Mouse (Mus musculus): ENCODE results near the gene Ankle1.
"Not testable (repeated sequence)": the region's sequence is repeated elsewhere in the genome, so short reads cannot be mapped to it uniquely, and the experiment has no call there.

The Ankle1 gene

GRCm38 (mm10) chr8:71408231-71408630 lies 2.4 kb downstream of the Ankle1 start:
- no peak for DNase-seq

- no peak for DNase-seq
These were observed 5.9 kb downstream of the Ankle1 start for GRCm38 (mm10) chr8:71411535-71412273.

DNA sequence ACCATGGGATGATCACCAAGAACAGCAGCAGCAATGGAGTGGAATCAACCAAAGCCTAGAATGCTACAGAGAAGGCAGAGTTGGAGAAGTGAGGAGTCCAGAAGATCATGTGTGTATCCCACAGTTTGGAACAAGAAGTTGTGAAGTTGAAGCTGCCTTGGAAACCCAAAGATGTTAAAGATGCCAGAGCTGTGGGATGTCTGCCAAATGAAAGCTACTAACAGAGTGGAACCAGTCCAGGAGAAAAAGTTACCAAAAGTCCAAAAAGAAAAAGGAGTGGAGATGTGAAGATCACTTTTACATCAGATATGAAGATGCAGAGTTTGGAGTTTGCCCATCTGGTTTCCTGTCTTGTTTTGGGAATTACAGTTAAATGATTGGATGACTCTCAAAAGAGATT lies 16.3 kb downstream of the Ankle1 start:
- no peak for DNase-seq

- DNase-seq: not testable (repeated sequence)
These were observed 27.1 kb downstream of the Ankle1 start for GRCm38 (mm10) chr8:71432935-71433334.

DNA sequence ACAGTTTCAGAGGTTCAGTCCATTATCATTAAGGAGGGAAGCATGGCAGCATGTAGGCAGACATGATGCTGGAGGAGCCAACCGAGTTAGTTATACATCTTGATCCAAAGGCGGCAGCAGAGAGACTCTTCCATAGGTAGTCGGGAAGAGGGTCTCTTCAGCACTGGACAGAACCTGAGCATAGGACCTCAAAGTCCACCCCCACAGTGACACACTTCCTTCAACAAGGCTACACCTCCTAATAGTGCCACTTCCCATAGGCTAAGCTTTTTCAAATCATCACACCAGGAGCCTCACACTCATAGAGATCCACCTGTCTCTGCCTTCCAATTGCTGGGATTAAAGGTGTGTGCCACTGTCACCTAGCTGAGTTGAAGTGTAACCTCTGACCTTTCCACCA lies 31.2 kb downstream of the Ankle1 start:
- DNase-seq: no peak

DNA sequence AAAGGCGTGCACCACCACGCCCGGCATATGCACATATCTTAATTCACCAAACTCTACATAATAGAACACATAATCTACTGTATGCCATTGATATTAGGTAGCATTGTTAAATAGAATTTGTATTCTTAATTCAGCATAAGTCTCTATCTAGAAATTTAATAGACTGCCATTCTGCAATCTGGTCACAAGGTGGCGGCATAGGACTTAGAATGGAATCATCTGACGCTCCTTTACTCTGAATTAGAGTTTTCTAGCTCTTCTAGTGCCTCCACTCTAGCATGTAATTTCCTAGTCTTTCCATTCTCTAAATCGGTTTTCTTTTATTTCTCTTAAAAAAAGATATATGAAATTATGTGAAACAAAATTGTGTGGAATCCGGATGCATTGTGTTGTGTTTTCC lies 35.6 kb downstream of the Ankle1 start:
- DNase-seq: peak in 1 of 2 experiments; percentile 37

DNA sequence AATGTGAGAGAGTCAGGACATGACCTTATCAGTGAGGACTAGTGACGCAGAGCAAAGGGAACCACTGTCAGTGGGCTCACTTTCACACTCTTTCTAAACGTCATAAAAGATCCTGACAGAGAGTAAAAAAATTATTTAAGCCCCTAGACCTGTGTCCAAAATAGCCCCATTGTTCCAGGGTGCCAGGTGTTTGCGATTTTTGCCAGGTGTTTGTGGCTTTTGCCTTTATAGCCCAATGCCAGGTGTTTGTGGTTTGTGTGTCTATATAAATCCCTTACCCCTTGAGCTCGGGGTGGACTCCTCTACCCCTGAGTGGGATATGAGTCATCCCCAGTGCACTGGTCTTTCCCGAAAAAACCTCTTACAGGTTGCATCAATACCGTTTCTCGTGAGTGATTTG lies 39.3 kb downstream of the Ankle1 start:
- DNase-seq: no peak

DNA sequence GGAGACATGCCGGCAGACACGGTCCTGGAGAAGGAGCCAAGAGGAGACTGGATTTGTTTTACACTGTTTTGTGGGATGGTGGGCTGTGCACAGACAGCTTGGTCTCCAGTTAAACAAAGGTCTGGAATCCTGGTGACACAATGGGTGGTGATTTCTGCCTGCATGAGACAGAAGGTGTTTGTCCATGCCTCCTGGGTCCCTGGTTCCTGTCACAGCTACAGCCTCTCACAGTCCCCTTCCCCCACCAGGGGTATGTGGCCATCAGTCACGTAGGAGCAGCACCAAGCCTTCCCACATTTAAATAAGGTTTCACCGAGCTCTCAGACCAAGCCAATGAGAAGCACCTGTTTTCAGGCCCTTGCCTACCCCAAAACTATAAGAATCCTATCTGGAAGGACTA lies 45.5 kb downstream of the Ankle1 start:
- DNase-seq: no peak

DNA sequence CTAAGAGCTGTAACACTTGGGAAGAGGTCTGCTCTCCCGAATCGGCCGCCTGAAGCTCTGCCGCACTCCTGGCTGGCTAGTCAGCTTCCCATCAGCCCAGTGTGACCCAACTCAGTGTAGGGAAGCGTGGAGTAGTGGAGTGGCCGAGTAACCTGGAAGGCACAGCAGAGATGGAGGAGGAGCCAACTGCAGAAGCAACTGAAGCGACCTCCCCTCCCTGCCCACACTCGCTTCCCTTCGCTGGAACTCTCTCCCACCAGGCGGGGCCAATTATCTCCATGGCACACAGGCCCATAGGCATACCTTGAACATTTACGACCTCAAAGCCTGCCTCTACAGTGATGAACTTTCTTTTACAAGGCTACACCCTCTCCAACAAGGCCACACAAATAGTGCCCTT lies 46.0 kb downstream of the Ankle1 start:
- DNase-seq: no peak

- no peak for DNase-seq
These were observed 46.9 kb downstream of the Ankle1 start for GRCm38 (mm10) chr8:71452669-71453068.

GRCm38 (mm10) chr8:71454668-71455067 lies 48.9 kb downstream of the Ankle1 start:
- DNase-seq: no peak

GRCm38 (mm10) chr8:71456906-71457305 lies 51.1 kb downstream of the Ankle1 start:
- DNase-seq: no peak

GRCm38 (mm10) chr8:71457659-71458270 lies 52.0 kb downstream of the Ankle1 start:
- no peak for DNase-seq

Data from kidney, postnatal 25 days (tissue).